Mouse (Mus musculus): Measurements from ENCODE around the gene Cyp2t4. TPM values are rescaled to one million over a fixed set of nuclear protein-coding genes. Genes with fewer than 3 reads are reported as not detected.

The Cyp2t4 gene
- polyA plus RNA-seq (2012; rRNA removed): not detected in 2 replicates

GRCm38 (mm10) chr7:27153205-27153764, at the start of gene Cyp2t4:
Gene Cyp2t4 (plus strand): TSS chr7:27153714.

GRCm38 (mm10) chr7:27119676-27120075, 33.8 kb upstream of the Cyp2t4 start, which contains the start of gene Cyp2f2:
Gene Cyp2f2 (plus strand): TSS chr7:27119909.

GRCm38 (mm10) chr7:27166614-27167474, 13.3 kb downstream of the Cyp2t4 start, which contains the start of gene Egln2:
Gene Egln2 (minus strand): TSS chr7:27166802.

GRCm38 (mm10) chr7:27178324-27179216, 25.1 kb downstream of the Cyp2t4 start, which contains the start of gene Rab4b:
Gene Rab4b (minus strand): TSS chr7:27178896.

GRCm38 (mm10) chr7:27180837-27181695, 27.6 kb downstream of the Cyp2t4 start, which contains the start of the genes Gm21983 and Mia:
Gene Gm21983 (minus strand): TSS chr7:27181086.
Gene Mia (minus strand): TSS chr7:27181157.

GRCm38 (mm10) chr7:27195681-27196611, 42.4 kb downstream of the Cyp2t4 start, which contains the start of the genes BC024978 and Snrpa:
Gene BC024978 (plus strand): TSS chr7:27195781.
Gene Snrpa (minus strand): TSS chr7:27196271.

Other genes starting within 250 kb of the Cyp2t4 start
- gene Cyp2a22, start 214.3 kb upstream of the Cyp2t4 start, polyA plus RNA-seq (2012; rRNA removed): not detected in 2 replicates
- not detected in 2 replicates for gene Cyp2a12, start 124.6 kb upstream of the Cyp2t4 start, polyA plus RNA-seq (2012; rRNA removed)
- gene Cyp2f2, start 33.8 kb upstream of the Cyp2t4 start, polyA plus RNA-seq (2012; rRNA removed): 32.1 and 42.8 TPM in 2 replicates
- gene Egln2, start 13.1 kb downstream of the Cyp2t4 start, polyA plus RNA-seq (2012; rRNA removed): 114 and 122 TPM in 2 replicates
- 75.7 and 89.8 TPM in 2 replicates for gene Rab4b, start 25.2 kb downstream of the Cyp2t4 start, polyA plus RNA-seq (2012; rRNA removed)
- not detected in 2 replicates for gene Gm21983, start 27.4 kb downstream of the Cyp2t4 start, polyA plus RNA-seq (2012; rRNA removed)
- 13.2 and 15.1 TPM in 2 replicates for gene Mia, start 27.4 kb downstream of the Cyp2t4 start, polyA plus RNA-seq (2012; rRNA removed)
- 12.1 and 14.1 TPM in 2 replicates for gene BC024978, start 42.1 kb downstream of the Cyp2t4 start, polyA plus RNA-seq (2012; rRNA removed)
- gene Snrpa, start 42.6 kb downstream of the Cyp2t4 start, polyA plus RNA-seq (2012; rRNA removed): 143 and 174 TPM in 2 replicates
- gene Itpkc, start 74.9 kb downstream of the Cyp2t4 start, polyA plus RNA-seq (2012; rRNA removed): 30.0 and 32.5 TPM in 2 replicates
- gene Coq8b, start 79.3 kb downstream of the Cyp2t4 start, polyA plus RNA-seq (2012; rRNA removed): 45.7 and 55.4 TPM in 2 replicates
- gene Numbl, start 104.7 kb downstream of the Cyp2t4 start, polyA plus RNA-seq (2012; rRNA removed): 24.9 and 26.6 TPM in 2 replicates
- 310 and 356 TPM in 2 replicates for gene Ltbp4, start 184.0 kb downstream of the Cyp2t4 start, polyA plus RNA-seq (2012; rRNA removed)
- gene Shkbp1, start 202.3 kb downstream of the Cyp2t4 start, polyA plus RNA-seq (2012; rRNA removed): 107 and 150 TPM in 2 replicates
- gene Gm20479, start 203.7 kb downstream of the Cyp2t4 start, polyA plus RNA-seq (2012; rRNA removed): not detected in 2 replicates

All from colon, adult 2 months (tissue).